Mouse (Mus musculus) intestine, embryonic 16.5 days (tissue): ENCODE measurements at regions not wholly inside any gene's neighbourhood (a gene's known extent, or its start where the extent isn't known, plus 50 kb on each side); places are given as distances from the start of the nearest gene placed in this dataset.
A peak's percentile ranks its signal among the peaks of the same experiment; 100 is the strongest.

Experiments
- ATAC-seq: fragments of 200-750 bp; cut with Nextera tagmentation; 2 replicates; pipeline ENCODE4 v1.8.0; 2017; ENCODE audit warnings: moderate TSS enrichment, moderate library complexity
- H3K27ac ChIP-seq: fragments of 300-500 bp; sonication (generic); 2 replicates; pipeline ENCODE4 v1.5.1; 2014; ENCODE audit warnings: mild to moderate bottlenecking, low read length
- H3K27me3 ChIP-seq: fragments of 300-500 bp; sonication (generic); replicated peaks from 2 replicates; pipeline ENCODE4 v1.6.1; 2014; ENCODE audit warnings: low read length, control low read depth, mixed read lengths; ENCODE audit not compliant: control insufficient read depth, insufficient read depth
- H3K36me3 ChIP-seq: fragments of 300-500 bp; sonication (generic); 2 replicates; pipeline ENCODE4 v1.6.1; 2014; ENCODE audit warnings: low read length, control low read depth; ENCODE audit not compliant: control insufficient read depth, insufficient read depth
- H3K4me1 ChIP-seq: fragments of 300-500 bp; sonication (generic); 2 replicates; pipeline ENCODE4 v1.6.1; 2014; ENCODE audit warnings: low read length, control low read depth, mixed read lengths; ENCODE audit not compliant: control insufficient read depth, insufficient read depth
- H3K4me2 ChIP-seq: fragments of 300-500 bp; sonication (generic); 2 replicates; pipeline ENCODE4 v1.6.1; 2014; ENCODE audit warnings: low read depth, low read length, control low read depth
- H3K4me3 ChIP-seq: fragments of 300-500 bp; sonication (generic); 2 replicates; pipeline ENCODE4 v1.5.1; 2014; ENCODE audit warnings: mild to moderate bottlenecking, low read length
- H3K9ac ChIP-seq: fragments of 300-500 bp; sonication (generic); 2 replicates; pipeline ENCODE4 v1.6.1; 2014; ENCODE audit warnings: low read depth, low read length
- H3K9me3 ChIP-seq: fragments of 300-500 bp; sonication (generic); 2 replicates; pipeline ENCODE4 v1.6.1; 2016; ENCODE audit warnings: low read length, control low read depth; ENCODE audit not compliant: control insufficient read depth
- WGBS: fragments of 180-500 bp; shearing (Covaris S2); extraction: QIAGEN DNeasy Blood & Tissue Kit; methylation state at CpG from one replicate; pipeline ENCODE4 v1.1.7; 2014; 5-methylcytosine and 5-hydroxymethylcytosine counted together

GRCm38 (mm10) chr2:78165429-78165828 is 219.3 kb upstream of the Cwc22 start:
- Histone ChIP-seq H3K9ac (no peak overlapping the region), H3K36me3 (no peaks in the 10 kb centered on the region), H3K27ac (no peak overlapping the region), H3K4me3 (no peak overlapping the region), H3K27me3 (no peaks in the 10 kb centered on the region), H3K4me2 (no peak overlapping the region), H3K4me1 (no peaks in the 10 kb centered on the region), H3K9me3 (no peaks in the 10 kb centered on the region)
- WGBS: 70% methylated on average over 13 of the region's 13 CpGs
- no peak for ATAC-seq

- Histone ChIP-seq H3K4me3 (no peak overlapping the region), H3K9me3 (no peaks in the 10 kb centered on the region), H3K4me1 (no peaks in the 10 kb centered on the region), H3K9ac (no peak overlapping the region), H3K27me3 (no peaks in the 10 kb centered on the region), H3K4me2 (no peak overlapping the region), H3K27ac (0 out of 2 replicates have a peak overlapping the region, but pooled peaks have one; percentile 28), H3K36me3 (no peaks in the 10 kb centered on the region)
- WGBS: 68% methylated on average over 3 of the region's 3 CpGs
- peak; percentile 69 for ATAC-seq
These were observed 213.8 kb upstream of the Cwc22 start for GRCm38 (mm10) chr2:78159877-78160485.

- H3K9me3 ChIP-seq: no peaks in the 10 kb centered on the region
- no peak for ATAC-seq
- no peak overlapping the region for H3K27ac ChIP-seq
- 85% methylated on average over 3 of the region's 3 CpGs for WGBS
- H3K36me3 ChIP-seq: no peaks in the 10 kb centered on the region
- no peaks in the 10 kb centered on the region for H3K4me1 ChIP-seq
- no peak overlapping the region for H3K4me2 ChIP-seq
- H3K4me3 ChIP-seq: no peak overlapping the region
- no peak overlapping the region for H3K9ac ChIP-seq
- H3K27me3 ChIP-seq: no peaks in the 10 kb centered on the region
These were observed 164.2 kb upstream of the Cwc22 start for GRCm38 (mm10) chr2:78110335-78110734.

- WGBS: 83% methylated on average over 2 of the region's 2 CpGs
- no peak overlapping the region for H3K4me2 ChIP-seq
- H3K4me3 ChIP-seq: no peak overlapping the region
- H3K27me3 ChIP-seq: no peaks in the 10 kb centered on the region
- H3K36me3 ChIP-seq: no peaks in the 10 kb centered on the region
- no peaks in the 10 kb centered on the region for H3K9me3 ChIP-seq
- H3K9ac ChIP-seq: no peak overlapping the region
- H3K27ac ChIP-seq: no peak overlapping the region
- H3K4me1 ChIP-seq: no peaks in the 10 kb centered on the region
- no peak for ATAC-seq
These were observed 149.4 kb upstream of the Cwc22 start for GRCm38 (mm10) chr2:78095536-78095935.

- ATAC-seq: no peak
- Histone ChIP-seq H3K27ac (no peak overlapping the region), H3K4me2 (no peak overlapping the region), H3K4me1 (no peaks in the 10 kb centered on the region), H3K4me3 (no peak overlapping the region), H3K27me3 (no peaks in the 10 kb centered on the region), H3K9ac (no peak overlapping the region), H3K36me3 (no peaks in the 10 kb centered on the region), H3K9me3 (no peaks in the 10 kb centered on the region)
These were observed 148.7 kb upstream of the Cwc22 start for GRCm38 (mm10) chr2:78094921-78095320.

- Histone ChIP-seq H3K4me1 (no peaks in the 10 kb centered on the region), H3K4me2 (no peak overlapping the region), H3K4me3 (no peak overlapping the region), H3K9ac (no peak overlapping the region), H3K27ac (no peak overlapping the region), H3K27me3 (no peaks in the 10 kb centered on the region), H3K9me3 (no peaks in the 10 kb centered on the region), H3K36me3 (no peaks in the 10 kb centered on the region)
- WGBS: 68% methylated on average over 16 of the region's 16 CpGs
- ATAC-seq: no peak
These were observed 118.3 kb upstream of the Cwc22 start for GRCm38 (mm10) chr2:78064321-78065037.

GRCm38 (mm10) chr2:78059801-78060416 is 113.7 kb upstream of the Cwc22 start:
- Histone ChIP-seq H3K36me3 (no peaks in the 10 kb centered on the region), H3K4me3 (no peak overlapping the region), H3K4me1 (no peaks in the 10 kb centered on the region), H3K4me2 (peak overlapping the region; percentile 17), H3K27me3 (no peaks in the 10 kb centered on the region), H3K9me3 (no peaks in the 10 kb centered on the region), H3K27ac (no peak overlapping the region), H3K9ac (no peak overlapping the region)
- 0 out of 2 replicates have a peak, but pooled peaks have one; percentile 33 for ATAC-seq
- 44% methylated on average over 10 of the region's 10 CpGs for WGBS

- 74% methylated on average over 2 of the region's 2 CpGs for WGBS
- no peaks in the 10 kb centered on the region for H3K27me3 ChIP-seq
- no peak for ATAC-seq
- H3K9ac ChIP-seq: no peak overlapping the region
- no peaks in the 10 kb centered on the region for H3K9me3 ChIP-seq
- H3K4me2 ChIP-seq: no peak overlapping the region
- H3K27ac ChIP-seq: no peak overlapping the region
- no peaks in the 10 kb centered on the region for H3K4me1 ChIP-seq
- no peaks in the 10 kb centered on the region for H3K36me3 ChIP-seq
- no peak overlapping the region for H3K4me3 ChIP-seq
These were observed 112.8 kb upstream of the Cwc22 start for GRCm38 (mm10) chr2:78058988-78059387.

GRCm38 (mm10) chr2:78053910-78054309 is 107.7 kb upstream of the Cwc22 start:
- peaks cover 5% of the 10 kb centered on the region for H3K4me1 ChIP-seq
- WGBS: 60% methylated on average over 3 of the region's 3 CpGs

More at GRCm38 (mm10) chr2:78053910-78054309, 107.7 kb upstream of the Cwc22 start:
- no peak for ATAC-seq
- no peak overlapping the region for H3K9ac ChIP-seq
- no peaks in the 10 kb centered on the region for H3K9me3 ChIP-seq
- H3K4me2 ChIP-seq: no peak overlapping the region
- H3K36me3 ChIP-seq: no peaks in the 10 kb centered on the region
- no peak overlapping the region for H3K4me3 ChIP-seq
- no peaks in the 10 kb centered on the region for H3K27me3 ChIP-seq
- no peak overlapping the region for H3K27ac ChIP-seq
